Comparison of ENCODE assay signal across 26 mouse cellular contexts in the genomic region with DNA sequence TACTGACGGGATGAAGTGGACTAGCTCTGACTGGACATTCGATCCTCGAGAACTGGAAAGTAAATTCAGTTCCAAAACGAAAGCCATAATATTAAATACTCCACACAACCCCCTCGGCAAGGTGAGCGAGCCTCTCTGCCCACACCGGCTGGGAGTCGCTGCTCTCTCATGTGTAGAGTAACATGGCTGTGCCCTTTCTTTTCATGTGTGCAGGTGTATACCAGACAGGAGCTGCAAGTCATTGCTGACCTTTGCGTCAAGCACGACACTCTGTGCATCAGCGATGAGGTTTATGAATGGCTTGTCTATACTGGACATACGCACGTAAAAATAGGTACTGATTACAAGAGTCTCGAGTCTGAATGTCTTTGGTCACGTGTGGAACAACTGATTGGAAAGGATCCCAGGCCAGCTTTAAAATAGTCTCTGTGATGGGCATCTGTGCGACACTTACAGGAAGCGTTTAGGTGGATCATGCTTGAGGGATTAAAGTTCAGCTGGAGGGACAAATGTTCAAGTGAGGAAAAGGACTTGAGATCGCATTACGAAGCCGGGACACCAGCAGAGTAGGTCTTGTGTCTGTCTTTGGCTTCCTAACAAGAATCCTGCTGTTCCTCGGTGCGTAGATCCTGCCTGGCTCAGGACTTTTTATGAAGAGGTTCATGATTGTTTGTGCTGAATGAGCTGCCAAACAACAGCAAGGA. TPM values are rescaled to one million over a fixed set of nuclear protein-coding genes. Genes with fewer than 3 reads are reported as not detected.
DNase-seq lines count a peak whose midpoint lies in the region; ATAC-seq and TF ChIP-seq lines count a peak whose summit lies in the region.
"Had no signal": no experiment of that assay in that cellular context is flagged by ENCODE, and none has a peak within 500 bp of the region (broad histone marks: within the 10 kb centered on the region; RNA-seq: fewer than 3 reads in every experiment).

No protein-coding gene starts in this region.

- no peak for ATAC-seq in heart, embryonic 16.5 days (replicated peaks; ENCODE audit: extremely low read depth, insufficient read depth, low FRiP score)
- peak; percentile 61; the same call in 1 of the 2 replicates for ATAC-seq in kidney, postnatal 0 days (replicated peaks; ENCODE audit: low FRiP score, low read depth)
- ATAC-seq: forebrain, embryonic 14.5 days; liver, embryonic 12.5 days; liver, postnatal 0 days; midbrain, embryonic 16.5 days had no signal

- no peaks in the 10 kb centered on the region for H3K9me3 ChIP-seq in heart, embryonic 16.5 days (replicated peaks; ENCODE audit: control insufficient read depth, low read length)
- no peaks in the 10 kb centered on the region for H3K9me3 ChIP-seq in kidney, postnatal 0 days (replicated peaks; ENCODE audit: low read length)
- H3K9me3 ChIP-seq: G1E; liver, embryonic 12.5 days; neural tube, embryonic 12.5 days had no signal

- DNase-seq in gastrocnemius, adult 18-20 months (ENCODE audit: low spot score) = peak; percentile 8
- DNase-seq in gastrocnemius, postnatal 25 days = no peak
- no peak for DNase-seq in heart, postnatal 36 days
- DNase-seq in kidney, postnatal 0 days (ENCODE audit: low spot score) = no peak
- DNase-seq in kidney, postnatal 36 days = no peak
- DNase-seq in retina, postnatal 7 days (ENCODE audit: low read depth, low spot score) = peak; percentile 30
- DNase-seq in right cerebral cortex, postnatal 4 days = no peak
- DNase-seq: adrenal gland, adult 8-10 months; cerebellum, adult 2 months; cerebellum, postnatal 14 days; gastrocnemius, postnatal 36 days; kidney, adult 9 months; left cerebral cortex, postnatal 4 days; liver, postnatal 0 days; lung, postnatal 36 days; right cerebral cortex, postnatal 14 days; spleen, adult 18-20 months had no signal

- peak overlapping the region; percentile 19; the same call in 1 of the 2 replicates for H3K27ac ChIP-seq in heart, embryonic 16.5 days (ENCODE audit: low read length)
- no peak overlapping the region for H3K27ac ChIP-seq in kidney, postnatal 0 days
- H3K27ac ChIP-seq: hindbrain, embryonic 14.5 days; liver, embryonic 12.5 days; neural tube, embryonic 12.5 days had no signal

- H3K4me3 ChIP-seq in heart, embryonic 16.5 days (ENCODE audit: low read length) = no peak overlapping the region
- H3K4me3 ChIP-seq in kidney, postnatal 0 days (replicated peaks; ENCODE audit: low read depth, low read length) = no peak overlapping the region
- H3K4me3 ChIP-seq: liver, embryonic 12.5 days; neural tube, embryonic 12.5 days had no signal

- no peak for TF ChIP-seq CTCF in kidney, postnatal 0 days (IDR thresholded peaks at IDR 0.05; ENCODE audit: low read depth)

- H3K4me2 ChIP-seq in heart, embryonic 16.5 days (ENCODE audit: low read depth, low read length) = no peak overlapping the region
- no peak overlapping the region for H3K4me2 ChIP-seq in kidney, postnatal 0 days (ENCODE audit: low read length)
- H3K4me2 ChIP-seq: heart, embryonic 11.5 days; hindbrain, embryonic 14.5 days; liver, embryonic 12.5 days; midbrain, embryonic 11.5 days; neural tube, embryonic 12.5 days had no signal

- WGBS in heart, embryonic 16.5 days = 70% methylated on average over 22 of the region's 22 CpGs
- WGBS in kidney, postnatal 0 days = 54% methylated on average over 22 of the region's 22 CpGs

- H3K27me3 ChIP-seq in heart, embryonic 16.5 days (ENCODE audit: control insufficient read depth, insufficient read depth, low read length) = no peaks in the 10 kb centered on the region
- H3K27me3 ChIP-seq in kidney, postnatal 0 days (ENCODE audit: insufficient read depth, low read length) = no peaks in the 10 kb centered on the region
- H3K27me3 ChIP-seq: liver, embryonic 12.5 days; neural tube, embryonic 12.5 days had no signal

- intact Hi-C loops in heart, postnatal 36 days (cut with DNase I) = no loop called here

- H3K9ac ChIP-seq in heart, embryonic 16.5 days (ENCODE audit: low read length) = no peak overlapping the region
- no peak overlapping the region for H3K9ac ChIP-seq in kidney, postnatal 0 days (ENCODE audit: low read depth, low read length)
- H3K9ac ChIP-seq: hindbrain, embryonic 14.5 days; liver, embryonic 12.5 days; liver, postnatal 0 days; neural tube, embryonic 12.5 days had no signal

- no peaks in the 10 kb centered on the region for H3K4me1 ChIP-seq in heart, embryonic 16.5 days (ENCODE audit: control insufficient read depth, insufficient read depth, low read length)
- H3K4me1 ChIP-seq in kidney, postnatal 0 days (replicated peaks; ENCODE audit: insufficient read depth, low read length) = 0 out of 2 replicates have a peak, but pooled peaks cover 4% of the 10 kb centered on the region
- H3K4me1 ChIP-seq: liver, embryonic 12.5 days; neural tube, embryonic 12.5 days had no signal

- no peaks in the 10 kb centered on the region for H3K36me3 ChIP-seq in heart, embryonic 16.5 days (ENCODE audit: control insufficient read depth, insufficient read depth)
- 0 out of 2 replicates have a peak, but pooled peaks cover 3% of the 10 kb centered on the region for H3K36me3 ChIP-seq in kidney, postnatal 0 days (ENCODE audit: insufficient read depth, low read length)
- H3K36me3 ChIP-seq: G1E; neural tube, embryonic 12.5 days had no signal

RNA-seq across cellular contexts. Expression of gene Kyat3, which starts 25.3 kb away (rescaled TPM):
- 10 to 100 TPM; 10.4 to 10.6 TPM for total RNA-seq in gastrocnemius, adult 18-20 months (2021)
- total RNA-seq in gastrocnemius, postnatal 25 days (2021) = 1 to 10 TPM; 5.4 to 6.5 TPM
- 14.9 and 15.6 TPM in 2 replicates for polyA plus RNA-seq in heart, embryonic 16.5 days (2015; fragmentation: Nextera tagmentation; extraction: Ambion mirVana)
- total RNA-seq in heart, postnatal 36 days (2021) = 10 to 100 TPM; 23.8 to 27.9 TPM
- polyA plus RNA-seq in kidney, postnatal 0 days (2015; fragmentation: Nextera tagmentation; extraction: Ambion mirVana) = 24.6 and 29.0 TPM in 2 replicates
- polyA plus RNA-seq: G1E had no signal

RNA-seq across cellular contexts. Expression of gene Gtf2b, which starts 38.7 kb away (rescaled TPM):
- 10 to 100 TPM; 15.5 to 16.4 TPM for total RNA-seq in gastrocnemius, adult 18-20 months (2021)
- 10 to 100 TPM; 11.9 to 12.7 TPM for total RNA-seq in gastrocnemius, postnatal 25 days (2021)
- 65.1 and 76.5 TPM in 2 replicates for polyA plus RNA-seq in heart, embryonic 16.5 days (2015; fragmentation: Nextera tagmentation; extraction: Ambion mirVana)
- 10 to 100 TPM; 20.9 to 21.1 TPM for total RNA-seq in heart, postnatal 36 days (2021)
- polyA plus RNA-seq in kidney, postnatal 0 days (2015; fragmentation: Nextera tagmentation; extraction: Ambion mirVana) = 79.0 and 84.9 TPM in 2 replicates

Comparison
In these comparisons a context has a peak if more than half of its experiments do, and no peak if none do; other contexts are left out.
1. DNase-seq: peak in gastrocnemius, adult 18-20 months (single experiment) and retina, postnatal 7 days (single experiment); none in gastrocnemius, postnatal 25 days (single experiment), heart, postnatal 36 days (0 of 2), kidney, postnatal 0 days (single experiment), kidney, postnatal 36 days (0 of 2) and right cerebral cortex, postnatal 4 days (single experiment).